Mouse (Mus musculus) thymus, postnatal 10 days (tissue): ENCODE measurements around the gene Fpr3.
A peak's percentile ranks its signal among the peaks of the same experiment; 100 is the strongest.
"Not testable (repeated sequence)": the region's sequence is repeated elsewhere in the genome, so short reads cannot be mapped to it uniquely, and the experiment has no call there.

Experiments used
- DNase-seq, 2 experiments: peaks; one replicate each; pipeline ENCODE4 v3.0.0; 2021; ENCODE audit warnings: low spot score in 2 of 2

The Fpr3 gene

GRCm38 (mm10) chr17:17887774-17888248 lies at the start of gene Fpr3, which contains the start of gene Fpr2:
Gene Fpr3 (plus strand): TSS chr17:17887852.
Gene Fpr2 (plus strand): TSS chr17:17887824.
- no peak for DNase-seq

GRCm38 (mm10) chr17:17837919-17838701 lies 49.5 kb upstream of the Fpr3 start:
- DNase-seq: peak; percentile 91 to 93

- DNase-seq: no peak
Measured at GRCm38 (mm10) chr17:17839276-17839675, 48.4 kb upstream of the Fpr3 start.

- no peak for DNase-seq
Measured at GRCm38 (mm10) chr17:17840796-17841195, 46.9 kb upstream of the Fpr3 start.

GRCm38 (mm10) chr17:17843534-17844261 lies 44.0 kb upstream of the Fpr3 start:
- no peak for DNase-seq

GRCm38 (mm10) chr17:17844606-17845005 lies 43.0 kb upstream of the Fpr3 start:
- not testable (repeated sequence) for DNase-seq

GRCm38 (mm10) chr17:17845187-17846027 lies 42.2 kb upstream of the Fpr3 start:
- DNase-seq: no peak

- no peak for DNase-seq
Measured at GRCm38 (mm10) chr17:17848988-17849387, 38.7 kb upstream of the Fpr3 start.

GRCm38 (mm10) chr17:17849906-17850712 lies 37.5 kb upstream of the Fpr3 start:
- no peak for DNase-seq

GRCm38 (mm10) chr17:17855064-17855838 lies 32.4 kb upstream of the Fpr3 start, which contains the start of gene Has1:
Gene Has1 (minus strand): TSS chr17:17855205.
- DNase-seq: no peak

GRCm38 (mm10) chr17:17856612-17857011 lies 31.0 kb upstream of the Fpr3 start:
- no peak for DNase-seq

- DNase-seq: no peak
Measured at GRCm38 (mm10) chr17:17857446-17857845, 30.2 kb upstream of the Fpr3 start.

- no peak for DNase-seq
Measured at GRCm38 (mm10) chr17:17860110-17860509, 27.5 kb upstream of the Fpr3 start.

GRCm38 (mm10) chr17:17862360-17862759 lies 25.3 kb upstream of the Fpr3 start:
- DNase-seq: no peak

- DNase-seq: no peak
Measured at GRCm38 (mm10) chr17:17865168-17865567, 22.5 kb upstream of the Fpr3 start.

GRCm38 (mm10) chr17:17866801-17867469 lies 20.7 kb upstream of the Fpr3 start:
- no peak for DNase-seq

- DNase-seq: no peak
Measured at GRCm38 (mm10) chr17:17870892-17871550, 16.6 kb upstream of the Fpr3 start.

GRCm38 (mm10) chr17:17871697-17872096 lies 16.0 kb upstream of the Fpr3 start:
- no peak for DNase-seq

- no peak for DNase-seq
Measured at GRCm38 (mm10) chr17:17879347-17879746, 8.3 kb upstream of the Fpr3 start.
